Mouse (Mus musculus): ENCODE results near the gene Cfap99. TPM values are rescaled to one million over a fixed set of nuclear protein-coding genes. Genes with fewer than 3 reads are reported as not detected.
A peak's percentile ranks its signal among the peaks of the same experiment; 100 is the strongest.

Cfap99 gene
- polyA plus RNA-seq, 1 experiment from 2014 or later, result not detected

DNA sequence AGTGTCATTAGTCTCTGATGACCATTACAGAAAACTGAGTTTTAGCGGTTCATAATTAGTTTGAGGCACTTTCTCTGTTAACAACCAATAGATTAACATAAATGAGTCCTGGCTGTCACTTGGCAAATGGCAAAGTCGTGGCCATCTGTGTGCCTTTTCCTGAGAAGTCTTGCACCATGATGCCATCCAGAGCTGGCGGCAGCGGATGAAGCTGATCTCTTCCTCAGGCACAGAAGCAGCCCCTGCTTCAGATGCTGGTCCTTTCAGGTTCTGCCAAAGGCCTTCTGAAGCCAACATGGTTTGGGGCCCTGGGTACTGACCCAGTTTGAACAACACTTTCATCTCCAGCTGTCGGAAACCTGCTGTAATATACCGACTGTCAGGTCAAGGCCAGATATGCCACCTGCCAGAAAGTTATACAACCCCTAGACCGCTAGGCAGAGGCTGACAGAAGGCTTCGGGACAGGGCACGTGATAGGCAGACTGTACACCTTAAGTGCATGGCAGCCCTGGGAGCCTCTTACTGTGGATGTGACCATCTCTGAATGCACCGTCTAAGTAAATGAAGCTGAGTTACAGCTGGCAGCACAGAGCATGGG lies 10.6 kb downstream of the Cfap99 start:
- no peak for ATAC-seq (replicated peaks)
- Histone ChIP-seq H3K4me3 (no peak overlapping the region), H3K4me1 (0 out of 2 replicates have a peak, but pooled peaks cover 2% of the 10 kb centered on the region), H3K36me3 (no peaks in the 10 kb centered on the region), H3K4me2 (replicated peaks) (no peak overlapping the region), H3K27ac (replicated peaks) (no peak overlapping the region), H3K27me3 (no peaks in the 10 kb centered on the region), H3K9ac (replicated peaks) (no peak overlapping the region), H3K9me3 (no peaks in the 10 kb centered on the region)
- WGBS, result 80% methylated on average over 10 of the region's 10 CpGs

DNA sequence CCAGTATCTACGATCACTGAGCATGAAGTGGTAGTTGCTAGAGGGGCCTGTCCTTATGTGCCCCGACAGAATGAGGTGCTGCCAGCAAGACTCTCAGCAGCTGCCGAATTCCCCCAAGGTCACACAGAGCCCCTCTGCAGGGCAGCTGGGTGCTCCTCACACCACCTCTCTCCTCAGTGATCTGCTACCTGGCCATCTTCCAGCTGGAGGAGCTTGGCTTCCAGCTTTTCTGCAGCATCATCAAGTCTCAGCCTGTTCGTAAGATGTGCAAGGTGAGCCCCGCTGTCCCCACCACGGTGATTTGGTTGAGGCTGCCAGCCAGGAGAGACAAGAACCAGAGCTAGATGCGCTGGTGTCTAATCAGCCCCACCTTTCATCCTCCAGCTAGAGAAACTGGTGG lies 14.0 kb downstream of the Cfap99 start:
- Histone ChIP-seq H3K4me1 (0 out of 2 replicates have a peak, but pooled peaks cover 2% of the 10 kb centered on the region), H3K4me2 (replicated peaks) (no peak overlapping the region), H3K9me3 (no peaks in the 10 kb centered on the region), H3K27ac (replicated peaks) (no peak overlapping the region), H3K9ac (replicated peaks) (no peak overlapping the region), H3K4me3 (no peak overlapping the region), H3K27me3 (no peaks in the 10 kb centered on the region), H3K36me3 (no peaks in the 10 kb centered on the region)
- 86% methylated on average over 7 of the region's 7 CpGs for WGBS
- ATAC-seq (replicated peaks), result no peak

DNA sequence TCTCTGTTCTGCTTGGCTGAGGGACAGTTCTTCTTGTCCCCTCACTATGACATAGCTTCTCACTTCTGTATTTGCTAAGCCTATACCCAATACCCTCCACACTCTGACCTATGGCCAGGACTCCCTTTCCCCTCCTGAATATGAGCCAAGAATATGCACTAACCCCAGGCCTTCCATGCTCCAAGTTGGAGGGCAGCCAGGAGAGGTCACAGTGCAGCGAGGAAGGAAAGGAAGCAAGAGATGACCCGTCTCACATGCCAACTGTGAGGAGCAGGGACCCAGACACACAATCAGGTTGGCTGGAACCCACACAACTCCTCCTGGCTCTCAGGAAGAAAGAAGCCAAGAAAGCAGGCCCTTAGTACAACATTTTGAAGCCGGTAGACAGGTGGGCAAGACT lies 20.6 kb downstream of the Cfap99 start:
- Histone ChIP-seq H3K9me3 (no peaks in the 10 kb centered on the region), H3K36me3 (no peaks in the 10 kb centered on the region), H3K4me3 (no peak overlapping the region), H3K4me2 (replicated peaks) (no peak overlapping the region), H3K27me3 (no peaks in the 10 kb centered on the region), H3K4me1 (no peaks in the 10 kb centered on the region), H3K9ac (replicated peaks) (no peak overlapping the region), H3K27ac (replicated peaks) (no peak overlapping the region)
- 75% methylated on average over 3 of the region's 3 CpGs for WGBS
- ATAC-seq (replicated peaks), result no peak

DNA sequence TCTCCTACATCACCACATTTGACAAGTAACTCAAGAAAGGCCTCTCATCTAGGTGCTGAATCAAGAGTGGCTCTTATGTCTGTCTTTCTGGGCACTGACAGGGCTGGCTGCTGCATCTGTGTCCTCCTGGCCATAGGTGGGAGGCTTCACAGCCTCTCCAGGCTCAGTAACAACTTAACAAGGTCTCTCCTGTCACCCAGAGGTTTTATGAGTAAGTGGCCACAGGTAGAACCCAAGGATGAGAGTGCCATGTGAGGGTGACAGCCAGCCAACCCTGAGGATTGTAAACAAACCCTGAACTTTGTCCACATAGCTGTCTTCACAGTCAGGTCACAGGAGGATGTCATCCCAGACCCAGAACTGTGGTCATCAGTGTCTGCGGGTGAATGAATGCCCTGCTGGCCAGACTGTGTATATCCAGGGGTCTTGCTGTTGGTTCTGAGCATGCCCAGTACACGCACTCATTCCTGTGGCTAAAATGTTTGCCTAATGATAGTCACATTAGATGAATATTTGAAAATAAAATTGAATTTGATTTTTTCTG lies 31.2 kb downstream of the Cfap99 start:
- Histone ChIP-seq H3K4me2 (replicated peaks) (no peak overlapping the region), H3K9me3 (no peaks in the 10 kb centered on the region), H3K27me3 (no peaks in the 10 kb centered on the region), H3K4me3 (no peak overlapping the region), H3K27ac (replicated peaks) (no peak overlapping the region), H3K4me1 (no peaks in the 10 kb centered on the region), H3K36me3 (no peaks in the 10 kb centered on the region), H3K9ac (replicated peaks) (no peak overlapping the region)
- 75% methylated on average over 2 of the region's 2 CpGs for WGBS
- no peak for ATAC-seq (replicated peaks)

DNA sequence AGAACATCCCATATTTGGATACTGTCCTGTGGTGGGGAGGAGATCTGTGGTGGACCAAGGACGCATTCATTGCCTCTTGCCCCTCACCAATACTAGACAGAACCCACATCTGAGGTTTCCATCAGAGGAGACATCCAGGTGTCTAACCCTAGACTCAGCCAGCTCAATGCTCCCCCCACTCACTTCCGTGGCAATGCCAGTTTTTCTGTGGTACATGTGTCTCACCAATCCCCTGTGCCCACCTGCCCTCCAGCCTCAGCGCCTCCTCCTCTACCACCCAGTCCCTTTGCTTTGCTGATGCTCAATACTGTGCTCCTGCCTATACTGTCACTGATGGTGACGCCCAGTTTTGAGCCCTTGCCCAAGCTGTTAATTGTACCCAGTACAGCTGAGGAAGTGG lies 32.8 kb downstream of the Cfap99 start:
- Histone ChIP-seq H3K9me3 (no peaks in the 10 kb centered on the region), H3K4me3 (no peak overlapping the region), H3K4me1 (peaks cover 3% of the 10 kb centered on the region), H3K4me2 (replicated peaks) (no peak overlapping the region), H3K27me3 (no peaks in the 10 kb centered on the region), H3K36me3 (no peaks in the 10 kb centered on the region), H3K27ac (replicated peaks) (no peak overlapping the region), H3K9ac (replicated peaks) (no peak overlapping the region)
- ATAC-seq (replicated peaks), result no peak
- 92% methylated on average over 4 of the region's 4 CpGs for WGBS

DNA sequence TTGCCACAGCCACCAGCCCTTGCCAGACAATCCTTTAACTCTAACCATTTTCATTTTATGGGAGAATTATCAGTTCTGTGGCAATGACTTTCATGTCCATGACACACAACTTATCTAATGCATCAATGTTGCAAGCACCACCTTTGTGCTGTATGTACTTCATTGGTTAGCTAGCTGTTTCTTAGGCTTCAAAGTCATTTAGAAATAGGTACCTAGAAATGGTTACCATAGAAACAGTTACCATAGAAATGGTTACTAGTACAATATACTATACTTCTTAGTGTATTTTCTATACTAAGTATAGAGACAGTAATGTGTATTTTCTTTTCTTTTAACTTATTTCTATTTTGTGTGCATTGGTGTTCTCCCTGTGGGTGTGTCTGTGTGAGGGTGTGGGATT lies 36.9 kb downstream of the Cfap99 start:
- Histone ChIP-seq H3K9ac (replicated peaks) (no peak overlapping the region), H3K9me3 (no peaks in the 10 kb centered on the region), H3K4me2 (replicated peaks) (no peak overlapping the region), H3K27ac (replicated peaks) (0 out of 2 replicates have a peak overlapping the region, but pooled peaks have one; percentile 21), H3K4me3 (no peak overlapping the region), H3K36me3 (no peaks in the 10 kb centered on the region), H3K4me1 (peaks cover 13% of the 10 kb centered on the region), H3K27me3 (no peaks in the 10 kb centered on the region)
- no peak for ATAC-seq (replicated peaks)

DNA sequence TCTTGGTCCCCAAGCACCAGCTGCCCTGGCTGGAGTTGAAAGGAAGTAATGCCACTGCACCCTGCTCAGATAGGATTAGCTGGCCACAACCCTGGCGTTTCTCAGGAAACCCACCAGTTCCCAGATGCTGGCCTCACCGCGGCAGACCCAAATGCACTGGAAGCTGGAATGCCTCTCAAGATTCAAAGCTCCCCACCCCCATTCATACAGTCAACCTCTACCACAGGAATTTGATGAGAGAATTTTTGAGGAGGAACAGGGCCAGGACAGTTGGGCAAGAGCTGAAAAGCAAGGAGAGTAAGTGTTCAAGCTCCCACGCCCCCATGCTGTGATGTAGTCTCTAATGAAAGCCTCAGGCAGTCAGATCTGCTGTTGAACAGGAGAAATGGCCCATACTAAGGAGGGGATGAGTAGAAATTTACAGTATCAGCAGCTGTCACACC lies 37.9 kb downstream of the Cfap99 start:
- H3K27me3 ChIP-seq, result no peaks in the 10 kb centered on the region
- H3K9me3 ChIP-seq, result no peaks in the 10 kb centered on the region
- ATAC-seq (replicated peaks), result no peak
- H3K9ac ChIP-seq (replicated peaks), result no peak overlapping the region
- peaks cover 13% of the 10 kb centered on the region for H3K4me1 ChIP-seq
- 15% methylated on average over 4 of the region's 4 CpGs for WGBS
- H3K27ac ChIP-seq (replicated peaks), result no peak overlapping the region
- H3K4me2 ChIP-seq (replicated peaks), result no peak overlapping the region
- no peak overlapping the region for H3K4me3 ChIP-seq
- H3K36me3 ChIP-seq, result no peaks in the 10 kb centered on the region

DNA sequence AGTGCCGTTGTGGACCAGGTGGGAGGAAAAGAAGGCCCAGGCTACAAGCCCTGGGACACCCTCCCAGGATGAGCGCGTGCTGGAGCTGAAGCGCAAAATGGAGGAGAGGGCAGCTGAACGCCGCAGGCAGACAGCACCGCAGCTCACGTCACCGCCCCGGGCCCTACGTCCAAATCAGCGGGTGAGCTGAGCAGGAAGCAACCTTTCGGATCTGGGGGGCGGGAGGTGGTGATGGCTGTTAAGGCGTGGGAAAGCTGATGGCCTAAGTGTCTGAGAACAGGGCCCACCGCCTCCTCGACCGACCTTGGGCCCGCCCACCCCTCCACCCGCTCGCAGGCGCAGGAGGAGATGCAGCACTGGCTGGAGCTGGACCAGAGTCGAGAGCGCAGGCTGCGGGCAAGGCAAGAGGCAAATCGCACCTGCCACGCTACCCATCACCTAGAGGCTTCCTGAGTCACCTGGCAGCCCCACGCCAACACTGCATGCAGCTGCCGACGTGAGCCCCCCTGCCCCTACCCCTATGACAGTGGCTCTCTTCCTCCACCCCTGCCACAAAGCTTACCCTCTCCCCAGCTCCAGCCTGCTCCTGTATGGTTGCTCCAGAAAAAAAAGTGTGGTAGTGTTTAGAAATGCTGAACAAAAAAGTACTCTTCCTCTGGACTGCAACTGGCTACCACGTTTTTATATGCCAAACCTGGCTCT lies 38.6 kb downstream of the Cfap99 start:
- peak; percentile 46; the same call in 1 of the 2 replicates for ATAC-seq (replicated peaks)
- Histone ChIP-seq H3K9me3 (no peaks in the 10 kb centered on the region), H3K9ac (replicated peaks) (peak overlapping the region; percentile 39), H3K27ac (replicated peaks) (no peak overlapping the region), H3K4me1 (peaks cover 13% of the 10 kb centered on the region), H3K4me3 (peak overlapping the region; percentile 31), H3K36me3 (no peaks in the 10 kb centered on the region), H3K4me2 (replicated peaks) (peak overlapping the region; percentile 43), H3K27me3 (no peaks in the 10 kb centered on the region)
- WGBS, result 13% methylated on average over 31 of the region's 31 CpGs

DNA sequence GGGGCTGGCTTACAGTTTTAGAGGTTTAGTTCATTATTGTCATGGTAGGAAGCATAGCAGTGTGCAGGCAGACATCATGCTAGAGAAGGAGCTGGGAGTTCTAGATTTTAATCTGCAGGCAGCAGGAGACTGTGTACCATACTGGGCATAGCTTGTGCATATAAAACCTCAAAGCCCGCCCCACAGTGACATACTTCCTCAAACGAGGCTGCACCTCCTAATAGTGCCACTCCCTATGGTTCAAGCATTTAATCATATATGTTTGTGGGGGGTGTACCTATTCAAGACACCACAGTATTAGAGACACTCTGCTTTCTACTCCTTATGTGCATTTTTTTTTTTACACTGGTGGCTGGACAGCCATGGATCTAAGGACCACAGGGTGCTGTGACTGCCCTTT lies 41.7 kb downstream of the Cfap99 start:
- Histone ChIP-seq H3K4me2 (replicated peaks) (no peak overlapping the region), H3K9ac (replicated peaks) (no peak overlapping the region), H3K27me3 (no peaks in the 10 kb centered on the region), H3K9me3 (no peaks in the 10 kb centered on the region), H3K4me3 (no peak overlapping the region), H3K4me1 (peaks cover 14% of the 10 kb centered on the region), H3K36me3 (no peaks in the 10 kb centered on the region), H3K27ac (replicated peaks) (no peak overlapping the region)
- 84% methylated on average over 2 of the region's 2 CpGs for WGBS
- no peak for ATAC-seq (replicated peaks)

DNA sequence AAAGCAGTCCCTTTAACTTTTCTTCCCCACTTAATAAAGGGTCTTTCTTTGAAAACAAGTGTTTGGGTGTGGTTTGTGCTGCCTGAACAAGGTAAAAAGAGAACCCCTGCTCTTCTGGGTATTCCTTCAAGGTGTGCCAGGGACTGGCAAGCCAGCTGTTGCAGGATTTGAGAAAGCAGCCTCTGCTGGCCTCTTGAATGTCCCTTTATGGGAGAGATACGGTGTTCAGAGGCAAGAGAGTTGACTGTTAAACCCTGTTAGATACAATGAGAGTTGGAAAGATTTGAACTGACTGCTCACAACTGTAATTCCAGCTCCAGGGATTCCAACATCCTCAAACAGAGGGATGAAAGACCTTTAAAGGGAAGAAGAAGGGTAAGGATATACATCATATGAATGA lies 45.7 kb downstream of the Cfap99 start:
- no peak for ATAC-seq (replicated peaks)
- Histone ChIP-seq H3K9ac (replicated peaks) (no peak overlapping the region), H3K27ac (replicated peaks) (no peak overlapping the region), H3K9me3 (no peaks in the 10 kb centered on the region), H3K27me3 (no peaks in the 10 kb centered on the region), H3K4me1 (peaks cover 25% of the 10 kb centered on the region), H3K4me3 (no peak overlapping the region), H3K4me2 (replicated peaks) (no peak overlapping the region), H3K36me3 (no peaks in the 10 kb centered on the region)
- 82% methylated on average over 1 of the region's 1 CpGs for WGBS

DNA sequence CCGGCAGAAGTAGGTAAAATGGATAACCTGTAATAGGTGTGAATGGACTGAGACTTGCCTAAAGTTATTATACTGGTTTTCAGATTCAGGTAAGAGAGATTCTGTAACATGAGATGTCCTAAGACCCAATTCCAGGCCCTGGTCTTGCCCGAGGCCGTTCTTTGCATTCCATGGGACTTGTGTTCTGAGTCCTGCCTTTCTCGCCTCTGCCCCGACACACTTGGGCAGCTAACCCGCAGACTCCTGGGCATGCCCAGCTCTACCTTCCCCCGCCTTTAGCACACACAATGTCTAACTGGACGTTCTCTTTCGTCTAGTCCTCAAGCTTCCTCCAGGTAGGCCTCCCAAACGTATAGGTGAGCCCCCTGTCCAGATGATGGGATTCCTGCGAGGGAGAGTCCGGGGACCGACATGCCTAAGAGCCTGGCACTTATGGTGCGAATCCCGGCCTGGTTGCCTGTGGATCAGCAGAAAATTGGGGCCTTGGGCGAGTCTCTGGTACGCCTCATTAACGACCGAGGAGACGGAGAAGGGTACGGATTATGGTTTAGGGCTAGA lies 47.2 kb downstream of the Cfap99 start:
- H3K36me3 ChIP-seq, result no peaks in the 10 kb centered on the region
- H3K4me1 ChIP-seq, result peaks cover 28% of the 10 kb centered on the region
- H3K27ac ChIP-seq (replicated peaks), result peak overlapping the region; percentile 94
- WGBS, result 2% methylated on average over 21 of the region's 21 CpGs
- no peaks in the 10 kb centered on the region for H3K9me3 ChIP-seq
- peak overlapping the region; percentile 93 for H3K4me2 ChIP-seq (replicated peaks)
- ATAC-seq (replicated peaks), result no peak; the same call in 1 of the 2 replicates
- H3K9ac ChIP-seq (replicated peaks), result peak overlapping the region; percentile 91
- H3K4me3 ChIP-seq, result peak overlapping the region; percentile 100
- no peaks in the 10 kb centered on the region for H3K27me3 ChIP-seq

DNA sequence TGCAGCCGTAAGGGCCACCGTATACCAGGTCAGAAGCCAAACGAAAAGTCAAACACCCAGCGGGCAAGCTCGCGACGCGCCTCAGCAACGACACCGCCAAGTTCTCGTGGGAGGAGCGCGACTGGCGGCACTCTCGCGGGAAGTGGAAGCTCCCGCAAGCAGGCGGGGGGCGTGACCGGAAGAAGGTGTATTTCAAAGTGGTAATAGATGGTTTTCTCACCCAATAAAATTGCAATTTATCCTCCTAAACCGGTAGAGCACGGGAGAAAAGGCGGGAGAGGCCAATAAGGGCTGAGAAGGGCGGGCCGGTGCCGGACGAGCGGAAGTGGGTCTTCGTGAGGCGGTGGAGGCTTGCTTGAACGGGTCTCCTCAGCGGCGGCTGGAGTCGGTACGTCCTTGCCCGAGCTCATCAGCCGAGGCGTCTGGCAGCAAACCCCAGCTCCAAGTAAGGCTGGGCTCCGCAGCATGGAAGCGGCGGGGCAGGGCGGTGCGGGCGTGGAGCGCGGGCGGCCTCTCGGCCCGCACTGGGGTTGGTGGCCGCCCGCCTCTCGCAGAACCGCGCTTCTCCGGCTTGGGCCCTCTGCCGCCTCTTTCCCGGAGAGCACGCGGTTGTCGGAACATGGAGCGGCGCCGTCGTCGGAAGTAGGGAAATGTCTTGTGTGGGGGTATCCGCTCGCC lies 47.8 kb downstream of the Cfap99 start, which contains the start of gene Rnf4:
Rnf4 (plus strand) TSS at position 193 of the 678 bp plus-strand sequence.
- peak; percentile 99 for ATAC-seq (replicated peaks)
- H3K9me3 ChIP-seq, result no peaks in the 10 kb centered on the region
- peak within 1 kb of the TSS; percentile 93 for H3K4me2 ChIP-seq (replicated peaks)
- H3K9ac ChIP-seq (replicated peaks), result peak within 1 kb of the TSS; percentile 98
- peaks cover 28% of the 10 kb centered on the region for H3K4me1 ChIP-seq
- peak within 1 kb of the TSS; percentile 100 for H3K4me3 ChIP-seq
- peak within 1 kb of the TSS; percentile 94 for H3K27ac ChIP-seq (replicated peaks)
- H3K36me3 ChIP-seq, result no peaks in the 10 kb centered on the region
- under 1% methylated on average over 67 of the region's 67 CpGs for WGBS
- no peaks in the 10 kb centered on the region for H3K27me3 ChIP-seq
